Mouse (Mus musculus) ES-E14 (cell line): ENCODE measurements around the gene Gm2012.
"Not testable (repeated sequence)": the region's sequence is repeated elsewhere in the genome, so short reads cannot be mapped to it uniquely, and the experiment has no call there.

Source experiments
- CHD2 ChIP-seq: IDR thresholded peaks from 2 replicates; pipeline ENCODE4 v1.6.1; 2014; ENCODE audit warnings: mild to moderate bottlenecking, low read depth, low read length, inconsistent platforms
- HCFC1 ChIP-seq: IDR thresholded peaks from 2 replicates; pipeline ENCODE4 v1.6.1; 2012; ENCODE audit warnings: low read length, inconsistent platforms, borderline replicate concordance; ENCODE audit not compliant: insufficient read depth
- ZC3H11A ChIP-seq: IDR thresholded peaks from 2 replicates; pipeline ENCODE4 v1.6.1; 2012; ENCODE audit warnings: low read depth, mild to moderate bottlenecking, inconsistent platforms, low read length, borderline replicate concordance

GRCm38 (mm10) chrX:26231255-26231654 is at the start of gene Gm2012:
- TF ChIP-seq HCFC1, ZC3H11A, CHD2: not testable (repeated sequence)
